Mouse (Mus musculus) lung, postnatal 0 days (tissue): ENCODE data around the gene Mpped1.

ENCODE experiments used
- CTCF ChIP-seq: IDR thresholded peaks from 2 replicates; pipeline ENCODE4 v1.5.1; 2016; ENCODE audit warnings: antibody characterized with exemption, mild to moderate bottlenecking
- EP300 ChIP-seq: IDR thresholded peaks from 2 replicates; pipeline ENCODE4 v1.6.1; 2016; ENCODE audit warnings: antibody characterized with exemption, mild to moderate bottlenecking, control low read depth

GRCm38 (mm10) chr15:83772460-83772859 is 6.8 kb upstream of the Mpped1 start:
- no peak for TF ChIP-seq CTCF
- TF ChIP-seq EP300, result no peak
